Comparison of ENCODE assay signal across 16 mouse cellular contexts in the genomic region with DNA sequence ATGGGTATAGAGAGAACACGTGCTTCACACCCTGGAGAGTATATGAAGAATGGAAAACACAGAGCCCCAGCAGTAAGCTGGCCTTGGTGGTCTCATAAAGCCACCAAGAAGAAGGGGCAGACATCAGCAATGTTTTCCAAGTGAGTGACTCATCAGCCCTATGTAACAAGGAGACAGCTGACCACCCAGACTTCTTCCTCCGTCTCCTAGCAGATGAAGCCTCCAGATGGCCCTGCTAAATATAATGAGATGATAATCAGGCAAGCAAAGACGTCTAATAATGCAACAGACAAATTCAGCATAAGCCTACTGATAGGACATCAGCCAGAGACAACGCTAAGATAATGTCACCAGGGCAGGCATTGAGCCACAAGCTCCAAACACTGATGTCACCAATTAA. TPM values are rescaled to one million over a fixed set of nuclear protein-coding genes. Genes with fewer than 3 reads are reported as not detected.
A peak's percentile ranks its signal among the peaks of the same experiment; 100 is the strongest.
DNase-seq lines count a peak whose midpoint lies in the region; ATAC-seq and TF ChIP-seq lines count a peak whose summit lies in the region.
"Had no signal": no experiment of that assay in that cellular context is flagged by ENCODE, and none has a peak within 500 bp of the region (broad histone marks: within the 10 kb centered on the region; RNA-seq: fewer than 3 reads in every experiment).

No protein-coding gene starts in this region.

- peak; percentile 40 for DNase-seq in embryonic facial prominence, embryonic 14.5 days (ENCODE audit: low spot score)
- DNase-seq in embryonic facial prominence, embryonic 10.5 days (ENCODE audit: low spot score), result no peak
- DNase-seq in left cerebral cortex, adult 2 months (ENCODE audit: extremely low spot score in 1 of 2, low spot score in 2 of 2), result no peak
- no peak for DNase-seq in left cerebral cortex, postnatal 10 days (ENCODE audit: extremely low spot score in 1 of 2, low spot score in 2 of 2)
- DNase-seq in layer of hippocampus, adult 9-10 months (ENCODE audit: low spot score), result peak; percentile 55
- no peak for DNase-seq in adrenal gland, adult 18-20 months (ENCODE audit: low spot score in 2 of 2)
- DNase-seq in gastrocnemius, postnatal 25 days, result no peak
- DNase-seq: adrenal gland, postnatal 14 days; heart, adult 2 months; heart, postnatal 14 days; kidney, adult 2 months; lung, adult 18-20 months had no signal

- no peaks in the 10 kb centered on the region for H3K4me1 ChIP-seq in embryonic facial prominence, embryonic 14.5 days (ENCODE audit: control insufficient read depth, insufficient read depth, low read length)
- H3K4me1 ChIP-seq in embryonic facial prominence, embryonic 10.5 days, result peaks cover 8% of the 10 kb centered on the region; the same call in 1 of the 2 replicates
- H3K4me1 ChIP-seq in forebrain, embryonic 12.5 days, result peaks cover 9% of the 10 kb centered on the region

- H3K9me3 ChIP-seq in embryonic facial prominence, embryonic 14.5 days (ENCODE audit: control insufficient read depth, low read length), result no peaks in the 10 kb centered on the region
- no peaks in the 10 kb centered on the region for H3K9me3 ChIP-seq in embryonic facial prominence, embryonic 10.5 days
- H3K9me3 ChIP-seq in forebrain, embryonic 12.5 days, result no peaks in the 10 kb centered on the region

- no peak; the same call in 1 of the 2 replicates for ATAC-seq in embryonic facial prominence, embryonic 14.5 days (ENCODE audit: low read depth)
- peak; percentile 27; the same call in 1 of the 2 replicates for ATAC-seq in forebrain, embryonic 12.5 days (ENCODE audit: low FRiP score)

- no peaks in the 10 kb centered on the region for H3K27me3 ChIP-seq in embryonic facial prominence, embryonic 14.5 days (replicated peaks; ENCODE audit: control insufficient read depth, insufficient read depth, low read length)
- no peaks in the 10 kb centered on the region for H3K27me3 ChIP-seq in embryonic facial prominence, embryonic 10.5 days (replicated peaks; ENCODE audit: low read depth, poor library complexity, severe bottlenecking)
- H3K27me3 ChIP-seq in forebrain, embryonic 12.5 days, result 0 out of 2 replicates have a peak, but pooled peaks cover 4% of the 10 kb centered on the region

- H3K4me3 ChIP-seq in embryonic facial prominence, embryonic 14.5 days (ENCODE audit: low read depth, low read length), result no peak overlapping the region
- no peak overlapping the region for H3K4me3 ChIP-seq in embryonic facial prominence, embryonic 10.5 days
- no peak overlapping the region for H3K4me3 ChIP-seq in left cerebral cortex, adult 2 months
- H3K4me3 ChIP-seq in forebrain, embryonic 12.5 days (replicated peaks), result no peak overlapping the region
- H3K4me3 ChIP-seq: erythroblast, embryonic 14.5 days; heart, adult 2 months had no signal

- TF ChIP-seq CTCF in left cerebral cortex, adult 2 months (IDR thresholded peaks at IDR 0.05), result no peak

- no peaks in the 10 kb centered on the region for H3K36me3 ChIP-seq in embryonic facial prominence, embryonic 14.5 days (ENCODE audit: control insufficient read depth, insufficient read depth, low read length)
- no peaks in the 10 kb centered on the region for H3K36me3 ChIP-seq in embryonic facial prominence, embryonic 10.5 days (replicated peaks)
- H3K36me3 ChIP-seq in forebrain, embryonic 12.5 days (replicated peaks), result no peaks in the 10 kb centered on the region

- WGBS in embryonic facial prominence, embryonic 14.5 days, result 45% methylated on average over 4 of the region's 4 CpGs
- 58% methylated on average over 4 of the region's 4 CpGs for WGBS in embryonic facial prominence, embryonic 10.5 days
- 37% methylated on average over 4 of the region's 4 CpGs for WGBS in forebrain, embryonic 12.5 days

- intact Hi-C loops in left cerebral cortex, adult 2 months (cut with DNase I), result loop anchor here (1.0 to 5.0 kb wide), 3 partner anchors 29 to 251 kb away; a partner anchor contains a TSS
- intact Hi-C loops in left cerebral cortex, postnatal 10 days (cut with DNase I), result no loop called here

- no peak overlapping the region for H3K9ac ChIP-seq in embryonic facial prominence, embryonic 14.5 days (ENCODE audit: low read depth, low read length)
- no peak overlapping the region for H3K9ac ChIP-seq in forebrain, embryonic 12.5 days

- H3K4me2 ChIP-seq in embryonic facial prominence, embryonic 14.5 days (ENCODE audit: low read depth, low read length), result no peak overlapping the region
- no peak overlapping the region for H3K4me2 ChIP-seq in forebrain, embryonic 12.5 days

- no peak overlapping the region for H3K27ac ChIP-seq in embryonic facial prominence, embryonic 14.5 days (replicated peaks; ENCODE audit: low read depth, low read length)
- no peak overlapping the region for H3K27ac ChIP-seq in embryonic facial prominence, embryonic 10.5 days (replicated peaks)
- H3K27ac ChIP-seq in left cerebral cortex, adult 2 months, result peak overlapping the region; percentile 48
- no peak overlapping the region for H3K27ac ChIP-seq in forebrain, embryonic 12.5 days
- H3K27ac ChIP-seq: heart, adult 2 months had no signal

RNA-seq across cellular contexts. Expression of a gene that starts 25.1 kb away (rescaled TPM):
- 0.59 and 1.3 TPM in 2 replicates for polyA plus RNA-seq in embryonic facial prominence, embryonic 14.5 days (2014; fragmentation: Nextera tagmentation; extraction: Ambion mirVana)
- polyA plus RNA-seq in embryonic facial prominence, embryonic 10.5 days (2016; fragmentation: Nextera tagmentation; extraction: Ambion mirVana), result not detected in 2 replicates
- 10 to 100 TPM; 12.5 TPM for total RNA-seq in left cerebral cortex, adult 2 months (2021)
- 10 to 100 TPM; 19.9 to 20.2 TPM for total RNA-seq in left cerebral cortex, postnatal 10 days (2021)
- polyA plus RNA-seq in forebrain, embryonic 12.5 days (2016; fragmentation: Nextera tagmentation; extraction: Ambion mirVana), result 0.28 and 0.40 TPM in 2 replicates
- total RNA-seq in adrenal gland, adult 18-20 months (2021), result under 1 TPM; 0.16 to 0.33 TPM
- total RNA-seq in gastrocnemius, postnatal 25 days (2021), result not detected
- total RNA-seq: heart, adult 2 months; megakaryocyte progenitor cell, adult 5-6 weeks had no signal
- polyA plus RNA-seq: erythroblast, embryonic 14.5 days had no signal

RNA-seq across cellular contexts. Expression of a gene that starts 51.9 kb away (rescaled TPM):
- 0.67 and 1.1 TPM in 2 replicates for polyA plus RNA-seq in embryonic facial prominence, embryonic 14.5 days (2014; fragmentation: Nextera tagmentation; extraction: Ambion mirVana)
- polyA plus RNA-seq in embryonic facial prominence, embryonic 10.5 days (2016; fragmentation: Nextera tagmentation; extraction: Ambion mirVana), result 0.10 and 0.24 TPM in 2 replicates
- total RNA-seq in left cerebral cortex, adult 2 months (2021), result 1 to 10 TPM; 5.2 to 7.3 TPM
- total RNA-seq in left cerebral cortex, postnatal 10 days (2021), result 1 to 10 TPM; 4.9 to 5.9 TPM
- polyA plus RNA-seq in forebrain, embryonic 12.5 days (2016; fragmentation: Nextera tagmentation; extraction: Ambion mirVana), result 0.70 and 0.87 TPM in 2 replicates
- under 1 TPM in 1 of 2 experiments, not detected in 1; 0.17 TPM for total RNA-seq in adrenal gland, adult 18-20 months (2021)
- not detected for total RNA-seq in gastrocnemius, postnatal 25 days (2021)
- total RNA-seq: adrenal gland, postnatal 14 days; heart, adult 2 months; heart, postnatal 14 days; megakaryocyte progenitor cell, adult 5-6 weeks had no signal
- polyA plus RNA-seq: erythroblast, embryonic 14.5 days; heart, adult 2 months; thymus, postnatal 0 days had no signal

Comparison
In these comparisons a context has a peak if more than half of its experiments do, and no peak if none do; other contexts are left out.
1. DNase-seq: peak in embryonic facial prominence, embryonic 14.5 days (single experiment) and layer of hippocampus, adult 9-10 months (single experiment); none in embryonic facial prominence, embryonic 10.5 days (single experiment), left cerebral cortex, adult 2 months (0 of 2), left cerebral cortex, postnatal 10 days (0 of 2), adrenal gland, adult 18-20 months (0 of 2) and gastrocnemius, postnatal 25 days (single experiment).
2. RNA of a gene that starts 25.1 kb away (total RNA-seq): 19.9 to 20.2 TPM in left cerebral cortex, postnatal 10 days and 12.5 TPM in left cerebral cortex, adult 2 months; 0.16 to 0.33 TPM in adrenal gland, adult 18-20 months and not detected in gastrocnemius, postnatal 25 days; every median in the first group is over 10 times any median in the second.
3. RNA of a gene that starts 51.9 kb away (total RNA-seq): 5.2 to 7.3 TPM in left cerebral cortex, adult 2 months and 4.9 to 5.9 TPM in left cerebral cortex, postnatal 10 days; 0.17 TPM in adrenal gland, adult 18-20 months and not detected in gastrocnemius, postnatal 25 days; every median in the first group is over 4 times any median in the second.